Mouse (Mus musculus): Measurements from ENCODE around the gene Bloc1s6. TPM values are rescaled to one million over a fixed set of nuclear protein-coding genes. Genes with fewer than 3 reads are reported as not detected.

The Bloc1s6 gene
- 47.5 and 48.0 TPM in 2 replicates for polyA plus RNA-seq (2015; fragmentation: Nextera tagmentation; extraction: Ambion mirVana)

GRCm38 (mm10) chr2:122737894-122738830 lies at the start of gene Bloc1s6:
Gene Bloc1s6 (plus strand): TSS chr2:122738503.
- no peaks in the 10 kb centered on the region for H3K9me3 ChIP-seq
- H3K4me2 ChIP-seq, result peak within 1 kb of the TSS; percentile 58
- peak within 1 kb of the TSS; percentile 89 for H3K4me3 ChIP-seq
- peaks cover 6% of the 10 kb centered on the region; the same call in 1 of the 2 replicates for H3K27me3 ChIP-seq
- 0 out of 2 replicates have a peak, but pooled peaks cover 8% of the 10 kb centered on the region for H3K36me3 ChIP-seq
- WGBS, result under 1% methylated on average over 50 of the region's 59 CpGs
- peak within 1 kb of the TSS; percentile 93 for H3K9ac ChIP-seq
- ATAC-seq (ENCODE audit: insufficient number of reproducible peaks, low FRiP score, low TSS enrichment, low read depth), result peak; percentile 92
- peaks cover 5% of the 10 kb centered on the region for H3K4me1 ChIP-seq
- H3K27ac ChIP-seq, result peak within 1 kb of the TSS; percentile 97

GRCm38 (mm10) chr2:122697526-122697925 lies 40.8 kb upstream of the Bloc1s6 start:
- Histone ChIP-seq H3K36me3 (no peaks in the 10 kb centered on the region; the same call in 1 of the 2 replicates), H3K27ac (no peak overlapping the region), H3K27me3 (no peaks in the 10 kb centered on the region), H3K4me3 (no peak overlapping the region), H3K9me3 (no peaks in the 10 kb centered on the region), H3K9ac (no peak overlapping the region), H3K4me2 (no peak overlapping the region), H3K4me1 (peaks cover 3% of the 10 kb centered on the region; the same call in 1 of the 2 replicates)
- ATAC-seq (ENCODE audit: insufficient number of reproducible peaks, low FRiP score, low TSS enrichment, low read depth), result no peak
- 61% methylated on average over 2 of the region's 2 CpGs for WGBS

- no peak overlapping the region for H3K9ac ChIP-seq
- WGBS, result 57% methylated on average over 8 of the region's 8 CpGs
- no peak overlapping the region for H3K27ac ChIP-seq
- H3K36me3 ChIP-seq, result no peaks in the 10 kb centered on the region
- H3K9me3 ChIP-seq, result no peaks in the 10 kb centered on the region
- ATAC-seq (ENCODE audit: insufficient number of reproducible peaks, low FRiP score, low TSS enrichment, low read depth), result no peak
- H3K27me3 ChIP-seq, result peaks cover 6% of the 10 kb centered on the region; the same call in 1 of the 2 replicates
- H3K4me3 ChIP-seq, result peak overlapping the region; percentile 82
- peaks cover 3% of the 10 kb centered on the region; the same call in 1 of the 2 replicates for H3K4me1 ChIP-seq
- peak overlapping the region; percentile 73 for H3K4me2 ChIP-seq
These were observed 37.3 kb upstream of the Bloc1s6 start for GRCm38 (mm10) chr2:122701012-122701411.

- H3K4me3 ChIP-seq, result peak overlapping the region; percentile 82
- H3K27ac ChIP-seq, result peak overlapping the region; percentile 77; the same call in 1 of the 2 replicates
- H3K9me3 ChIP-seq, result no peaks in the 10 kb centered on the region
- peak overlapping the region; percentile 73 for H3K4me2 ChIP-seq
- peak overlapping the region; percentile 76 for H3K9ac ChIP-seq
- ATAC-seq (ENCODE audit: insufficient number of reproducible peaks, low FRiP score, low TSS enrichment, low read depth), result no peak
- peaks cover 6% of the 10 kb centered on the region; the same call in 1 of the 2 replicates for H3K27me3 ChIP-seq
- H3K36me3 ChIP-seq, result no peaks in the 10 kb centered on the region
- peaks cover 3% of the 10 kb centered on the region; the same call in 1 of the 2 replicates for H3K4me1 ChIP-seq
- WGBS, result 1% methylated on average over 15 of the region's 15 CpGs
These were observed 36.5 kb upstream of the Bloc1s6 start for GRCm38 (mm10) chr2:122701871-122702180.

GRCm38 (mm10) chr2:122702181-122703036 lies 35.9 kb upstream of the Bloc1s6 start, which contains the start of gene Slc30a4:
Gene Slc30a4 (minus strand): TSS chr2:122702663.
- under 1% methylated on average over 100 of the region's 111 CpGs for WGBS

GRCm38 (mm10) chr2:122704572-122704971 lies 33.7 kb upstream of the Bloc1s6 start:
- Histone ChIP-seq H3K4me2 (no peak overlapping the region), H3K4me3 (no peak overlapping the region), H3K36me3 (no peaks in the 10 kb centered on the region), H3K9ac (no peak overlapping the region), H3K9me3 (no peaks in the 10 kb centered on the region), H3K4me1 (peaks cover 3% of the 10 kb centered on the region; the same call in 1 of the 2 replicates), H3K27me3 (peaks cover 6% of the 10 kb centered on the region; the same call in 1 of the 2 replicates), H3K27ac (no peak overlapping the region)
- ATAC-seq (ENCODE audit: insufficient number of reproducible peaks, low FRiP score, low TSS enrichment, low read depth), result no peak
- WGBS, result 75% methylated on average over 2 of the region's 2 CpGs

More at GRCm38 (mm10) chr2:122702181-122703036, 35.9 kb upstream of the Bloc1s6 start, which contains the start of gene Slc30a4:
- peak; percentile 97 for ATAC-seq (ENCODE audit: insufficient number of reproducible peaks, low FRiP score, low TSS enrichment, low read depth)
- peak within 1 kb of the TSS; percentile 82 for H3K4me3 ChIP-seq
- H3K9ac ChIP-seq, result peak within 1 kb of the TSS; percentile 76
- H3K9me3 ChIP-seq, result no peaks in the 10 kb centered on the region
- H3K4me2 ChIP-seq, result peak within 1 kb of the TSS; percentile 73
- no peaks in the 10 kb centered on the region for H3K36me3 ChIP-seq
- peaks cover 3% of the 10 kb centered on the region; the same call in 1 of the 2 replicates for H3K4me1 ChIP-seq
- peak within 1 kb of the TSS; percentile 77 for H3K27ac ChIP-seq
- peaks cover 6% of the 10 kb centered on the region; the same call in 1 of the 2 replicates for H3K27me3 ChIP-seq

GRCm38 (mm10) chr2:122708080-122708479 lies 30.2 kb upstream of the Bloc1s6 start:
- Histone ChIP-seq H3K4me2 (no peak overlapping the region), H3K4me1 (no peaks in the 10 kb centered on the region), H3K36me3 (no peaks in the 10 kb centered on the region), H3K9me3 (no peaks in the 10 kb centered on the region), H3K27ac (no peak overlapping the region), H3K4me3 (no peak overlapping the region), H3K9ac (no peak overlapping the region), H3K27me3 (peaks cover 6% of the 10 kb centered on the region; the same call in 1 of the 2 replicates)
- no peak for ATAC-seq (ENCODE audit: insufficient number of reproducible peaks, low FRiP score, low TSS enrichment, low read depth)
- WGBS, result 58% methylated on average over 3 of the region's 3 CpGs

GRCm38 (mm10) chr2:122709156-122709555 lies 29.1 kb upstream of the Bloc1s6 start:
- Histone ChIP-seq H3K27ac (no peak overlapping the region), H3K9ac (no peak overlapping the region), H3K4me3 (no peak overlapping the region), H3K36me3 (no peaks in the 10 kb centered on the region), H3K4me1 (no peaks in the 10 kb centered on the region), H3K27me3 (0 out of 2 replicates have a peak, but pooled peaks cover under 1% of the 10 kb centered on the region), H3K9me3 (no peaks in the 10 kb centered on the region), H3K4me2 (no peak overlapping the region)
- ATAC-seq (ENCODE audit: insufficient number of reproducible peaks, low FRiP score, low TSS enrichment, low read depth), result no peak
- 73% methylated on average over 1 of the region's 1 CpGs for WGBS

GRCm38 (mm10) chr2:122711911-122712310 lies 26.4 kb upstream of the Bloc1s6 start:
- no peaks in the 10 kb centered on the region for H3K9me3 ChIP-seq
- H3K36me3 ChIP-seq, result no peaks in the 10 kb centered on the region
- no peaks in the 10 kb centered on the region for H3K4me1 ChIP-seq
- H3K4me3 ChIP-seq, result no peak overlapping the region
- H3K9ac ChIP-seq, result no peak overlapping the region
- H3K27me3 ChIP-seq, result no peaks in the 10 kb centered on the region
- WGBS, result 77% methylated on average over 3 of the region's 3 CpGs
- H3K27ac ChIP-seq, result no peak overlapping the region
- no peak for ATAC-seq (ENCODE audit: insufficient number of reproducible peaks, low FRiP score, low TSS enrichment, low read depth)
- H3K4me2 ChIP-seq, result no peak overlapping the region

GRCm38 (mm10) chr2:122712848-122713247 lies 25.5 kb upstream of the Bloc1s6 start:
- no peak overlapping the region for H3K27ac ChIP-seq
- no peaks in the 10 kb centered on the region for H3K27me3 ChIP-seq
- 76% methylated on average over 2 of the region's 2 CpGs for WGBS
- no peak overlapping the region for H3K4me3 ChIP-seq
- H3K4me1 ChIP-seq, result no peaks in the 10 kb centered on the region
- no peak for ATAC-seq (ENCODE audit: insufficient number of reproducible peaks, low FRiP score, low TSS enrichment, low read depth)
- H3K9me3 ChIP-seq, result no peaks in the 10 kb centered on the region
- H3K36me3 ChIP-seq, result no peaks in the 10 kb centered on the region
- no peak overlapping the region for H3K9ac ChIP-seq
- no peak overlapping the region for H3K4me2 ChIP-seq

- Histone ChIP-seq H3K9me3 (no peaks in the 10 kb centered on the region), H3K4me2 (no peak overlapping the region), H3K27me3 (no peaks in the 10 kb centered on the region), H3K36me3 (no peaks in the 10 kb centered on the region), H3K27ac (no peak overlapping the region), H3K4me3 (no peak overlapping the region), H3K9ac (no peak overlapping the region), H3K4me1 (no peaks in the 10 kb centered on the region)
- no peak for ATAC-seq (ENCODE audit: insufficient number of reproducible peaks, low FRiP score, low TSS enrichment, low read depth)
- 55% methylated on average over 5 of the region's 5 CpGs for WGBS
These were observed 23.1 kb upstream of the Bloc1s6 start for GRCm38 (mm10) chr2:122715148-122715692.

Data from limb, embryonic 15.5 days (tissue).